Mouse (Mus musculus) thymus, postnatal 10 days (tissue): ENCODE data around the gene Mindy4.

Source experiments
- DNase-seq, 2 experiments: peaks; one replicate each; pipeline ENCODE4 v3.0.0; 2021; ENCODE audit warnings: low spot score in 2 of 2

Mindy4 gene

GRCm38 (mm10) chr6:55257246-55257645 lies 54.1 kb downstream of the Mindy4 start:
- no peak for DNase-seq

GRCm38 (mm10) chr6:55258428-55259325 lies 55.5 kb downstream of the Mindy4 start:
- DNase-seq: no peak

- DNase-seq: no peak
Observed at GRCm38 (mm10) chr6:55262161-55262560, 59.0 kb downstream of the Mindy4 start.

GRCm38 (mm10) chr6:55263490-55264046 lies 60.4 kb downstream of the Mindy4 start:
- DNase-seq: no peak

GRCm38 (mm10) chr6:55264741-55265366 lies 61.7 kb downstream of the Mindy4 start:
- no peak for DNase-seq

GRCm38 (mm10) chr6:55272952-55273351 lies 69.8 kb downstream of the Mindy4 start:
- DNase-seq: no peak

- DNase-seq: no peak
Observed at GRCm38 (mm10) chr6:55273463-55273862, 70.3 kb downstream of the Mindy4 start.

GRCm38 (mm10) chr6:55275000-55275399 lies 71.8 kb downstream of the Mindy4 start:
- no peak for DNase-seq

- no peak for DNase-seq
Observed at GRCm38 (mm10) chr6:55275786-55276185, 72.6 kb downstream of the Mindy4 start.

- no peak for DNase-seq
Observed at GRCm38 (mm10) chr6:55276692-55277282, 73.6 kb downstream of the Mindy4 start.

GRCm38 (mm10) chr6:55278086-55278485 lies 74.9 kb downstream of the Mindy4 start:
- DNase-seq: no peak

GRCm38 (mm10) chr6:55278520-55278919 lies 75.3 kb downstream of the Mindy4 start:
- DNase-seq: no peak

- no peak for DNase-seq
Observed at GRCm38 (mm10) chr6:55280979-55281378, 77.8 kb downstream of the Mindy4 start.

- DNase-seq: no peak
Observed at GRCm38 (mm10) chr6:55281687-55282086, 78.5 kb downstream of the Mindy4 start.

GRCm38 (mm10) chr6:55282348-55282747 lies 79.2 kb downstream of the Mindy4 start:
- no peak for DNase-seq

GRCm38 (mm10) chr6:55285218-55285617 lies 82.0 kb downstream of the Mindy4 start:
- no peak for DNase-seq

GRCm38 (mm10) chr6:55288007-55288602 lies 84.9 kb downstream of the Mindy4 start:
- DNase-seq: no peak

GRCm38 (mm10) chr6:55294549-55295131 lies 91.5 kb downstream of the Mindy4 start:
- no peak for DNase-seq

- DNase-seq: no peak
Observed at GRCm38 (mm10) chr6:55295325-55295724, 92.1 kb downstream of the Mindy4 start.

- no peak for DNase-seq
Observed at GRCm38 (mm10) chr6:55299482-55299881, 96.3 kb downstream of the Mindy4 start.

- DNase-seq: no peak
Observed at GRCm38 (mm10) chr6:55299917-55300316, 96.7 kb downstream of the Mindy4 start.

- no peak for DNase-seq
Observed at GRCm38 (mm10) chr6:55300704-55301103, 97.5 kb downstream of the Mindy4 start.
